Mouse (Mus musculus) thymus, adult 2 months (tissue): ENCODE measurements around the gene Mmp28. TPM values are rescaled to one million over a fixed set of nuclear protein-coding genes. Genes with fewer than 3 reads are reported as not detected.

Experiments
- DNase-seq: peaks from one replicate; pipeline ENCODE4 v3.0.0; 2021
- H3K27ac ChIP-seq: fragments of 200-500 bp; 2 replicates; pipeline ENCODE4 v1.5.1; 2012; ENCODE audit warnings: low read length, control low read depth; ENCODE audit not compliant: control insufficient read depth, insufficient read depth
- H3K27me3 ChIP-seq: fragments of 200-500 bp; 2 replicates; pipeline ENCODE4 v1.6.1; 2012; ENCODE audit warnings: mild to moderate bottlenecking, low read length, moderate library complexity, mixed read lengths; ENCODE audit not compliant: control insufficient read depth, insufficient read depth
- H3K36me3 ChIP-seq: fragments of 200-500 bp; 2 replicates; pipeline ENCODE4 v1.6.1; 2012; ENCODE audit warnings: mild to moderate bottlenecking, low read length, moderate library complexity; ENCODE audit not compliant: control insufficient read depth, insufficient read depth
- H3K4me1 ChIP-seq: fragments of 200-500 bp; replicated peaks from 2 replicates; pipeline ENCODE4 v1.6.1; 2012; ENCODE audit warnings: low read length; ENCODE audit not compliant: control insufficient read depth, insufficient read depth
- H3K4me3 ChIP-seq: fragments of 200-500 bp; 2 replicates; pipeline ENCODE4 v1.5.1; 2012; ENCODE audit warnings: mild to moderate bottlenecking, low read length, control low read depth, moderate library complexity; ENCODE audit not compliant: control insufficient read depth, insufficient read depth
- CTCF ChIP-seq: fragments of 200-500 bp; IDR thresholded peaks from 2 replicates; pipeline ENCODE4 v1.5.1; 2012; ENCODE audit warnings: mild to moderate bottlenecking, control low read depth, low read length, moderate library complexity, borderline replicate concordance; ENCODE audit not compliant: control insufficient read depth, poor library complexity, insufficient read depth; ENCODE audit errors: extremely low read depth
- POLR2A ChIP-seq: fragments of 200-500 bp; IDR thresholded peaks from 2 replicates; pipeline ENCODE4 v1.6.1; 2012; ENCODE audit warnings: mild to moderate bottlenecking, low read length, control low read depth, moderate library complexity; ENCODE audit not compliant: control insufficient read depth, poor library complexity, insufficient read depth; ENCODE audit errors: extremely low read depth
- WGBS: fragments of 180-500 bp; shearing (Covaris S2); methylation state at CpG from one replicate; pipeline ENCODE4 v1.1.7; 2018; 5-methylcytosine and 5-hydroxymethylcytosine counted together
- polyA plus RNA-seq: library from polyadenylated mRNA; depleted of rRNA; stranded (reverse); fragments of >200 nt; gene quantifications from 2 replicates; pipeline ENCODE4 v1.2.3, GENCODE M21; 2012

Mmp28 gene
- polyA plus RNA-seq, 1 experiment: 8.2 TPM

- DNase-seq: no peak
- H3K4me1 ChIP-seq: peaks cover 7% of the 10 kb centered on the region; the same call in 1 of the 2 replicates
- 5% methylated on average over 17 of the region's 17 CpGs for WGBS
- no peak for TF ChIP-seq CTCF
- no peak for TF ChIP-seq POLR2A
- no peaks in the 10 kb centered on the region; the same call in 1 of the 2 replicates for H3K27me3 ChIP-seq
- no peaks in the 10 kb centered on the region for H3K36me3 ChIP-seq
- H3K27ac ChIP-seq: no peak overlapping the region
- H3K4me3 ChIP-seq: peak overlapping the region; percentile 1; the same call in 1 of the 2 replicates
Observed at GRCm38 (mm10) chr11:83426964-83427363, 35.9 kb downstream of the Mmp28 start.

- WGBS: 13% methylated on average over 8 of the region's 8 CpGs
- Histone ChIP-seq H3K36me3 (no peaks in the 10 kb centered on the region), H3K4me1 (peaks cover 7% of the 10 kb centered on the region; the same call in 1 of the 2 replicates), H3K27me3 (no peaks in the 10 kb centered on the region; the same call in 1 of the 2 replicates), H3K4me3 (no peak overlapping the region), H3K27ac (no peak overlapping the region)
- no peak for TF ChIP-seq POLR2A
- TF ChIP-seq CTCF: peak; percentile 77; the same call in 1 of the 2 replicates
- peak; percentile 64 for DNase-seq
Observed at GRCm38 (mm10) chr11:83424681-83425080, 38.2 kb downstream of the Mmp28 start.

- no peak for TF ChIP-seq CTCF
- no peak for TF ChIP-seq POLR2A
- Histone ChIP-seq H3K27me3 (no peaks in the 10 kb centered on the region; the same call in 1 of the 2 replicates), H3K36me3 (no peaks in the 10 kb centered on the region), H3K4me3 (no peak overlapping the region), H3K27ac (no peak overlapping the region), H3K4me1 (0 out of 2 replicates have a peak, but pooled peaks cover 3% of the 10 kb centered on the region)
- 3% methylated on average over 9 of the region's 9 CpGs for WGBS
- DNase-seq: peak; percentile 58
Observed at GRCm38 (mm10) chr11:83421305-83421704, 41.6 kb downstream of the Mmp28 start.

DNA sequence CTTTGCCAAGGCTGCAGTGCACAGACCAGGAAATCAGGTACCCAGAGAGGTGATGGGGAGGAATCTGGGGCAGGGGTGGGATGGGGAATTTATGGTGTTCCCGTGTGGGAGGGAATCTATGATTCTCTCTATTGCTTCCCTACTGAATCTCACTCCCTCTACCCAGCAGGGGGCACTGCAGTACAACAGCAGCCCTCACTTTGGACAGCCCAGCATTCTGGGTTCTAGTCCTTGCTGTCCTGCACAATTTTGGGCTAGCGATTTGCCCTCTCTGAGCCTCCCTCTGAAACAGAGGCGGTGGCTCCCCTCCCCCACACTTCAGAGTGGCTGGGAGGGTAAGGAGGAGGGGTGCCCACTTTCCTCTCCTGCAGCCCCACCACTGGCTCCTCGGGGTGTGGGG, 42.5 kb downstream of the Mmp28 start:
- Histone ChIP-seq H3K36me3 (no peaks in the 10 kb centered on the region), H3K4me1 (0 out of 2 replicates have a peak, but pooled peaks cover 3% of the 10 kb centered on the region), H3K27me3 (no peaks in the 10 kb centered on the region; the same call in 1 of the 2 replicates), H3K4me3 (no peak overlapping the region), H3K27ac (no peak overlapping the region)
- TF ChIP-seq POLR2A: no peak
- TF ChIP-seq CTCF: no peak
- 40% methylated on average over 4 of the region's 4 CpGs for WGBS
- no peak for DNase-seq

DNA sequence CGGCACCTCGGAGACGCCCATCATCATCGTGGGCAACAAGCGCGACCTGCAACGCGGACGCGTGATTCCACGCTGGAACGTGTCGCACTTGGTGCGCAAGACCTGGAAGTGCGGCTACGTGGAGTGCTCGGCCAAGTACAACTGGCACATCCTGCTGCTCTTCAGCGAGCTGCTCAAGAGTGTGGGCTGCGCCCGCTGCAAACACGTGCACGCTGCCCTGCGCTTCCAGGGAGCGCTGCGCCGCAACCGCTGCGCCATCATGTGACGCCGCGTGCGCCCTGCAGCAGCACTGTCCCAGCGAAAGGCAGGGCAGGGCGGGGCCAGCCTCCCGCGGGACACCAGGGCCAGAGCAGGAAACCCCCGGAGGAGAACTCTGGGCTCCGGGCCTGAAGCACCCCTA, 44.3 kb downstream of the Mmp28 start:
- WGBS: 8% methylated on average over 38 of the region's 38 CpGs
- no peak overlapping the region for H3K27ac ChIP-seq
- no peak overlapping the region for H3K4me3 ChIP-seq
- H3K27me3 ChIP-seq: no peaks in the 10 kb centered on the region; the same call in 1 of the 2 replicates
- DNase-seq: no peak
- H3K36me3 ChIP-seq: no peaks in the 10 kb centered on the region
- TF ChIP-seq CTCF (no peak), POLR2A (no peak)
- 0 out of 2 replicates have a peak, but pooled peaks cover 3% of the 10 kb centered on the region for H3K4me1 ChIP-seq

- 0 out of 2 replicates have a peak, but pooled peaks cover 3% of the 10 kb centered on the region for H3K4me1 ChIP-seq
- WGBS: 85% methylated on average over 7 of the region's 7 CpGs
- no peak overlapping the region for H3K27ac ChIP-seq
- DNase-seq: no peak
- H3K27me3 ChIP-seq: no peaks in the 10 kb centered on the region; the same call in 1 of the 2 replicates
- H3K4me3 ChIP-seq: no peak overlapping the region
- no peaks in the 10 kb centered on the region for H3K36me3 ChIP-seq
- no peak for TF ChIP-seq CTCF
- no peak for TF ChIP-seq POLR2A
Observed at GRCm38 (mm10) chr11:83417708-83418107, 45.2 kb downstream of the Mmp28 start.
